Mouse (Mus musculus) ES-E14 (cell line): ENCODE data around the gene Vps45.

Source experiments
- CHD2 ChIP-seq: IDR thresholded peaks from 2 replicates; pipeline ENCODE4 v1.6.1; 2014; ENCODE audit warnings: mild to moderate bottlenecking, low read depth, low read length, inconsistent platforms
- MAFK ChIP-seq: IDR thresholded peaks from 2 replicates; pipeline ENCODE4 v1.6.1; 2014; ENCODE audit warnings: mild to moderate bottlenecking, low read depth, low read length, inconsistent platforms; ENCODE audit not compliant: insufficient read depth
- ZC3H11A ChIP-seq: IDR thresholded peaks from 2 replicates; pipeline ENCODE4 v1.6.1; 2012; ENCODE audit warnings: low read depth, mild to moderate bottlenecking, inconsistent platforms, low read length, borderline replicate concordance
- ZNF384 ChIP-seq: IDR thresholded peaks from 2 replicates; pipeline ENCODE4 v1.6.1; 2012; ENCODE audit warnings: low read depth, low read length, inconsistent platforms

- TF ChIP-seq CHD2 = no peak
- no peak for TF ChIP-seq ZNF384
- no peak for TF ChIP-seq MAFK
- TF ChIP-seq ZC3H11A = no peak
Observed at GRCm38 (mm10) chr3:96105232-96105747, 47.0 kb upstream of the Vps45 start.
